Mouse (Mus musculus) hindbrain, postnatal 0 days (tissue): ENCODE measurements around the gene Depdc7. TPM values are rescaled to one million over a fixed set of nuclear protein-coding genes. Genes with fewer than 3 reads are reported as not detected.
A peak's percentile ranks its signal among the peaks of the same experiment; 100 is the strongest.

Experiments
- ATAC-seq: fragments of 200-750 bp; cut with Nextera tagmentation; 2 replicates; pipeline ENCODE4 v1.8.0; 2017; ENCODE audit warnings: mild to moderate bottlenecking, moderate TSS enrichment, moderate library complexity
- DNase-seq: peaks from one replicate; pipeline ENCODE4 v3.0.0-alpha.2; 2015; ENCODE audit warnings: low spot score
- H3K27ac ChIP-seq: fragments of 300-500 bp; sonication (generic); 2 replicates; pipeline ENCODE4 v1.5.1; 2014; ENCODE audit warnings: mild to moderate bottlenecking
- H3K27me3 ChIP-seq: fragments of 300-500 bp; sonication (generic); 2 replicates; pipeline ENCODE4 v1.6.1; 2014; ENCODE audit warnings: low read length, mixed read lengths; ENCODE audit not compliant: insufficient read depth
- H3K36me3 ChIP-seq: fragments of 300-500 bp; sonication (generic); 2 replicates; pipeline ENCODE4 v1.6.1; 2014; ENCODE audit warnings: low read length, mixed read lengths; ENCODE audit not compliant: insufficient read depth
- H3K4me1 ChIP-seq: fragments of 300-500 bp; sonication (generic); 2 replicates; pipeline ENCODE4 v1.6.1; 2014; ENCODE audit warnings: antibody characterized with exemption, low read length, mixed read lengths; ENCODE audit not compliant: insufficient read depth
- H3K4me2 ChIP-seq: fragments of 300-500 bp; sonication (generic); 2 replicates; pipeline ENCODE4 v1.6.1; 2014; ENCODE audit warnings: low read depth, mild to moderate bottlenecking, low read length, moderate library complexity, mixed read lengths
- H3K4me3 ChIP-seq: fragments of 300-500 bp; sonication (generic); 2 replicates; pipeline ENCODE4 v1.5.1; 2014; ENCODE audit warnings: low read length
- H3K9ac ChIP-seq: fragments of 300-500 bp; sonication (generic); replicated peaks from 2 replicates; pipeline ENCODE4 v1.6.1; 2014; ENCODE audit warnings: mild to moderate bottlenecking, low read length, moderate library complexity, mixed read lengths
- H3K9me3 ChIP-seq: fragments of 300-500 bp; sonication (generic); 2 replicates; pipeline ENCODE4 v1.6.1; 2016; ENCODE audit warnings: low read length, mixed read lengths
- CTCF ChIP-seq: IDR thresholded peaks from 2 replicates; pipeline ENCODE4 v1.5.1; 2016; ENCODE audit warnings: antibody characterized with exemption, control low read depth, low read depth
- WGBS: fragments of 180-500 bp; shearing (Covaris S2); extraction: QIAGEN DNeasy Blood & Tissue Kit; methylation state at CpG from one replicate; pipeline ENCODE4 v1.1.7; 2014; 5-methylcytosine and 5-hydroxymethylcytosine counted together
- polyA plus RNA-seq: library from polyadenylated mRNA; unstranded; fragments of >200 nt; fragmentation: Nextera tagmentation; extraction: Ambion mirVana; gene quantifications from 2 replicates; pipeline ENCODE4 v1.2.1, GENCODE M21; 2015
- total RNA-seq: library from RNA; depleted of rRNA; stranded (reverse); fragments of >200 nt; gene quantifications from 2 replicates; pipeline ENCODE4 v1.2.3, GENCODE M21; 2014; rRNA removed

Depdc7 gene
- total and polyA plus RNA-seq, 2 experiments from 2014 or later, result 0.59 to 1.3 TPM

- H3K27ac ChIP-seq, result no peak overlapping the region
- TF ChIP-seq CTCF, result no peak
- DNase-seq, result no peak
- no peak for ATAC-seq
- no peak overlapping the region for H3K9ac ChIP-seq
- H3K4me2 ChIP-seq, result no peak overlapping the region
- H3K4me3 ChIP-seq, result no peak overlapping the region
- peaks cover 15% of the 10 kb centered on the region; the same call in 1 of the 2 replicates for H3K36me3 ChIP-seq
- 94% methylated on average over 3 of the region's 3 CpGs for WGBS
- H3K27me3 ChIP-seq, result no peaks in the 10 kb centered on the region
- H3K9me3 ChIP-seq, result no peaks in the 10 kb centered on the region
- no peaks in the 10 kb centered on the region for H3K4me1 ChIP-seq
Observed at GRCm38 (mm10) chr2:104688321-104688720, 54.4 kb downstream of the Depdc7 start.

- no peak overlapping the region for H3K9ac ChIP-seq
- H3K4me3 ChIP-seq, result no peak overlapping the region
- no peaks in the 10 kb centered on the region for H3K9me3 ChIP-seq
- TF ChIP-seq CTCF, result no peak
- H3K27me3 ChIP-seq, result no peaks in the 10 kb centered on the region
- no peak for ATAC-seq
- H3K36me3 ChIP-seq, result peaks cover 15% of the 10 kb centered on the region; the same call in 1 of the 2 replicates
- 69% methylated on average over 3 of the region's 3 CpGs for WGBS
- no peaks in the 10 kb centered on the region for H3K4me1 ChIP-seq
- no peak overlapping the region for H3K27ac ChIP-seq
- H3K4me2 ChIP-seq, result no peak overlapping the region
- no peak for DNase-seq
Observed at GRCm38 (mm10) chr2:104687261-104687660, 55.4 kb downstream of the Depdc7 start.

DNA sequence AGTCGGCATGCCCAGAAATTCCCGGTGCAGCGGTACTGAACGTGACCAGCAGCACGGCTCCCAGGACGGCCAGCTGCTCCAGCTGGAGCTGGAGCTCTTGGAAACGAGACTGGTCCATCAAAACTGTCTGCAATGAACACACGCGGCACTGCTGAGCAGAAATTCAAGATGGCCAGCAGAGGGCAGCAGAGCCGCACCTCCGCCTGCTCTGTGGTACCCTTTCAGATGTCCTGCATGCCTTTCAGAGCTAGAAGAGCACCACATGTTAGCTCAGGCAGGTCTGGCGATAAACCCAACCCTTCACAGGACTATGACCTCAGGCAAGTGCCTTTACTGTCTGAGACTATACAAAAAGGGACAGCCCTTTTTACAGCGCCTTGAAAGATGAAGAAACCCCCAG is 57.3 kb downstream of the Depdc7 start:
- no peak overlapping the region for H3K4me3 ChIP-seq
- no peak overlapping the region for H3K27ac ChIP-seq
- no peaks in the 10 kb centered on the region for H3K4me1 ChIP-seq
- peak; percentile 99 for TF ChIP-seq CTCF
- H3K36me3 ChIP-seq, result peaks cover 27% of the 10 kb centered on the region; the same call in 1 of the 2 replicates
- DNase-seq (peak; percentile 91), ATAC-seq (peak; percentile 93)
- H3K9me3 ChIP-seq, result no peaks in the 10 kb centered on the region
- H3K27me3 ChIP-seq, result no peaks in the 10 kb centered on the region
- WGBS, result 7% methylated on average over 13 of the region's 13 CpGs
- H3K9ac ChIP-seq, result no peak overlapping the region
- H3K4me2 ChIP-seq, result no peak overlapping the region

DNA sequence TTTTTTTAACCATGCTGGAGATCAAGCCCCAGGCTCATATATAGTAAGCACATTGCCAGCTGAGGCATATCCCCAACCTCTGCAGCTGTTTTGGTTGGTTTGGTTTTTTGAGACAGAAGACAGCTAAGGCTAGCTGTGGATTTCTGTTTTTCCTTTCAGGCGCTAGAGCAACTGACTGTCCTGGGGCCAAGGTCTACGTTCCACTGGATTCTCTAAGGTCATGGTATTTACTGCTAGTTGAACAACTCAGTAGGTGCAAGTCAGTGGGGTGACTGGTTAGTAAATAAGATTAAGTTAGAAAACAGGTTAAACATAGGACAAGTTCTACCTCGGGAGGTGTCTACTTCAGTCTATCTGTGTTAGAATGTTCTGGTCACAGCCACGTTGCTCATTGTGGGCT is 57.9 kb downstream of the Depdc7 start:
- H3K36me3 ChIP-seq, result peaks cover 33% of the 10 kb centered on the region; the same call in 1 of the 2 replicates
- no peak for ATAC-seq
- no peak overlapping the region for H3K4me2 ChIP-seq
- H3K27ac ChIP-seq, result no peak overlapping the region
- no peak overlapping the region for H3K4me3 ChIP-seq
- no peaks in the 10 kb centered on the region for H3K9me3 ChIP-seq
- DNase-seq, result no peak
- H3K4me1 ChIP-seq, result no peaks in the 10 kb centered on the region
- 92% methylated on average over 4 of the region's 4 CpGs for WGBS
- no peaks in the 10 kb centered on the region for H3K27me3 ChIP-seq
- no peak for TF ChIP-seq CTCF
- H3K9ac ChIP-seq, result no peak overlapping the region

GRCm38 (mm10) chr2:104677326-104677725 is 65.4 kb downstream of the Depdc7 start:
- WGBS, result 91% methylated on average over 3 of the region's 3 CpGs

More at GRCm38 (mm10) chr2:104677326-104677725, 65.4 kb downstream of the Depdc7 start:
- ATAC-seq, result no peak
- Histone ChIP-seq H3K27ac (no peak overlapping the region), H3K9me3 (no peaks in the 10 kb centered on the region), H3K27me3 (no peaks in the 10 kb centered on the region), H3K4me2 (no peak overlapping the region), H3K9ac (no peak overlapping the region), H3K4me1 (no peaks in the 10 kb centered on the region), H3K4me3 (no peak overlapping the region), H3K36me3 (peaks cover 24% of the 10 kb centered on the region; the same call in 1 of the 2 replicates)
- no peak for DNase-seq
- no peak for TF ChIP-seq CTCF

Other genes starting within 250 kb of the Depdc7 start
- gene Hipk3, start 248.4 kb downstream of the Depdc7 start, total RNA-seq, result 42.4 and 58.0 TPM in 2 replicates
- 5.6 and 6.6 TPM in 2 replicates for gene Hipk3, start 248.4 kb downstream of the Depdc7 start, polyA plus RNA-seq
- gene Cstf3, start 152.4 kb downstream of the Depdc7 start, total RNA-seq, result 10.0 and 24.8 TPM in 2 replicates
- 61.2 and 64.8 TPM in 2 replicates for gene Cstf3, start 152.4 kb downstream of the Depdc7 start, polyA plus RNA-seq
- gene Tcp11l1, start 30.7 kb downstream of the Depdc7 start, total RNA-seq, result 27.0 and 46.5 TPM in 2 replicates
- gene Tcp11l1, start 30.7 kb downstream of the Depdc7 start, polyA plus RNA-seq, result 64.2 and 69.6 TPM in 2 replicates
- not detected in 2 replicates for gene Pin1rt1, start 26.5 kb downstream of the Depdc7 start, total RNA-seq
- gene Pin1rt1, start 26.5 kb downstream of the Depdc7 start, polyA plus RNA-seq, result not detected in 2 replicates
- 12.2 and 14.1 TPM in 2 replicates for gene Qser1, start 73.9 kb upstream of the Depdc7 start, total RNA-seq
- gene Qser1, start 73.9 kb upstream of the Depdc7 start, polyA plus RNA-seq, result 4.1 and 4.3 TPM in 2 replicates
- gene Prrg4, start 107.0 kb upstream of the Depdc7 start, total RNA-seq, result 2.2 and 3.8 TPM in 2 replicates
- gene Prrg4, start 107.0 kb upstream of the Depdc7 start, polyA plus RNA-seq, result 1.4 and 1.6 TPM in 2 replicates
- gene Ccdc73, start 124.9 kb upstream of the Depdc7 start, total RNA-seq, result 15.2 TPM in 1 of 2 replicates, not detected in the other
- 3.7 and 5.2 TPM in 2 replicates for gene Ccdc73, start 124.9 kb upstream of the Depdc7 start, polyA plus RNA-seq